Mouse (Mus musculus) limb, embryonic 14.5 days (tissue): ENCODE measurements at regions not wholly inside any gene's neighbourhood (a gene's known extent, or its start where the extent isn't known, plus 50 kb on each side); places are given as distances from the start of the nearest gene placed in this dataset.

ENCODE experiments used
- ATAC-seq: fragments of 200-750 bp; cut with Nextera tagmentation; 2 replicates; pipeline ENCODE4 v1.8.0; 2017; ENCODE audit warnings: low read depth, moderate number of reproducible peaks, moderate TSS enrichment; ENCODE audit not compliant: low FRiP score
- DNase-seq: peaks from one replicate; pipeline ENCODE4 v3.0.0-alpha.2; 2015; ENCODE audit warnings: low spot score
- H3K27ac ChIP-seq: fragments of 300-500 bp; sonication (generic); replicated peaks from 2 replicates; pipeline ENCODE4 v1.5.1; 2014; ENCODE audit warnings: low read depth, mild to moderate bottlenecking, low read length, moderate library complexity, mixed read lengths
- H3K27me3 ChIP-seq: fragments of 300-500 bp; sonication (generic); 2 replicates; pipeline ENCODE4 v1.6.1; 2014; ENCODE audit warnings: low read length, mixed read lengths; ENCODE audit not compliant: control insufficient read depth, insufficient read depth
- H3K36me3 ChIP-seq: fragments of 300-500 bp; sonication (generic); 2 replicates; pipeline ENCODE4 v1.6.1; 2014; ENCODE audit warnings: mild to moderate bottlenecking, low read length, moderate library complexity, mixed read lengths; ENCODE audit not compliant: control insufficient read depth, insufficient read depth
- H3K4me1 ChIP-seq: fragments of 300-500 bp; sonication (generic); 2 replicates; pipeline ENCODE4 v1.6.1; 2014; ENCODE audit warnings: antibody characterized with exemption, low read length, mixed read lengths; ENCODE audit not compliant: control insufficient read depth, insufficient read depth
- H3K4me2 ChIP-seq: fragments of 300-500 bp; sonication (generic); replicated peaks from 2 replicates; pipeline ENCODE4 v1.6.1; 2014; ENCODE audit warnings: low read depth, mild to moderate bottlenecking, low read length, moderate library complexity; ENCODE audit not compliant: severe bottlenecking
- H3K4me3 ChIP-seq: fragments of 300-500 bp; sonication (generic); replicated peaks from 2 replicates; pipeline ENCODE4 v1.5.1; 2014; ENCODE audit warnings: low read length
- H3K9ac ChIP-seq: fragments of 300-500 bp; sonication (generic); 2 replicates; pipeline ENCODE4 v1.6.1; 2014; ENCODE audit warnings: mild to moderate bottlenecking, low read depth, low read length, moderate library complexity; ENCODE audit not compliant: severe bottlenecking
- H3K9me3 ChIP-seq: fragments of 300-500 bp; sonication (generic); 2 replicates; pipeline ENCODE4 v1.6.1; 2016; ENCODE audit warnings: low read length; ENCODE audit not compliant: control insufficient read depth
- POLR2A ChIP-seq: fragments of 200-500 bp; IDR thresholded peaks from 2 replicates; pipeline ENCODE4 v1.8.0; 2012; ENCODE audit warnings: inconsistent platforms, mild to moderate bottlenecking, moderate library complexity, borderline replicate concordance; ENCODE audit not compliant: insufficient read depth, insufficient read length; ENCODE audit errors: extremely low read depth
- WGBS: fragments of 180-500 bp; shearing (Covaris S2); extraction: QIAGEN DNeasy Blood & Tissue Kit; methylation state at CpG from one replicate; pipeline ENCODE4 v1.1.7; 2014; 5-methylcytosine and 5-hydroxymethylcytosine counted together

GRCm38 (mm10) chr12:77756021-77756420, 438.0 kb upstream of the Gm6657 start:
- DNase-seq (no peak), ATAC-seq (no peak)
- Histone ChIP-seq H3K27ac (no peak overlapping the region), H3K9ac (no peak overlapping the region), H3K4me1 (no peaks in the 10 kb centered on the region), H3K27me3 (no peaks in the 10 kb centered on the region), H3K4me2 (no peak overlapping the region), H3K36me3 (no peaks in the 10 kb centered on the region), H3K4me3 (no peak overlapping the region), H3K9me3 (no peaks in the 10 kb centered on the region)
- 53% methylated on average over 7 of the region's 7 CpGs for WGBS
- no peak for TF ChIP-seq POLR2A

- no peaks in the 10 kb centered on the region for H3K27me3 ChIP-seq
- WGBS: 74% methylated on average over 3 of the region's 3 CpGs
- H3K27ac ChIP-seq: no peak overlapping the region
- no peak overlapping the region for H3K4me3 ChIP-seq
- DNase-seq (no peak), ATAC-seq (no peak)
- H3K4me2 ChIP-seq: no peak overlapping the region
- H3K36me3 ChIP-seq: no peaks in the 10 kb centered on the region
- H3K4me1 ChIP-seq: no peaks in the 10 kb centered on the region
- no peaks in the 10 kb centered on the region for H3K9me3 ChIP-seq
- no peak overlapping the region for H3K9ac ChIP-seq
- TF ChIP-seq POLR2A: no peak
Observed at GRCm38 (mm10) chr12:77760976-77761375, 433.1 kb upstream of the Gm6657 start.

DNA sequence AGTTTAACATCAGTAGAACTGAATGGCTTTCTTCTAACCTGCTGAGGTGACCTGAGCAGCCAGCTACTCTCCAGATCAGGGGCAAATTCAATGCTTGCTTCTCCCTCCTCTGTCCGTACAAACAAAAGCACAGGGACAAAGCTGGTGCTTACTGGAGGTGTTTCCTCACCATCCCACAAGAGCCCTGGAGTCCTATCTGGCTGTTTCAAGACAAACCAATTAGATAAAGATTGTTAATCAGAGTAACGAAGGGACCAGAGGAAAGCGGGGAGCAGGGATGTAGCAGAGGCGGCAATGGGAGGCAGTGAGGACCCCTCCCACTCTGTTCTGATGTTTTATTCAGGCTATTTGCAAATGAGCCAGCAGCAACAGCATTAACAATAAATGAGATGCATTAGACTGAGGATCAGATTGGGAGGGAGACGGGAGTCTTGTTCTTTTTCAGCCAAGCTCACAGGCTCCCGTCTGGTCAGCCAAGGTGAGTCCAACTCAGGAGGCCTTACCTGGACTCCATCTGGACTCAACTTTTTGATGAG, 418.0 kb upstream of the Gm6657 start:
- Histone ChIP-seq H3K27ac (no peak overlapping the region), H3K36me3 (no peaks in the 10 kb centered on the region), H3K4me3 (no peak overlapping the region), H3K4me2 (no peak overlapping the region), H3K4me1 (peaks cover 4% of the 10 kb centered on the region; the same call in 1 of the 2 replicates), H3K9ac (no peak overlapping the region), H3K27me3 (no peaks in the 10 kb centered on the region), H3K9me3 (no peaks in the 10 kb centered on the region)
- no peak for DNase-seq
- no peak for TF ChIP-seq POLR2A
- ATAC-seq: no peak
- WGBS: 88% methylated on average over 6 of the region's 6 CpGs

- ATAC-seq (no peak), DNase-seq (no peak)
- Histone ChIP-seq H3K4me2 (no peak overlapping the region), H3K36me3 (no peaks in the 10 kb centered on the region), H3K9ac (no peak overlapping the region), H3K4me3 (no peak overlapping the region), H3K4me1 (peaks cover 5% of the 10 kb centered on the region; the same call in 1 of the 2 replicates), H3K27me3 (no peaks in the 10 kb centered on the region), H3K9me3 (no peaks in the 10 kb centered on the region), H3K27ac (no peak overlapping the region)
- WGBS: 83% methylated on average over 8 of the region's 8 CpGs
- no peak for TF ChIP-seq POLR2A
Observed at GRCm38 (mm10) chr12:77776755-77777154, 417.3 kb upstream of the Gm6657 start.

DNA sequence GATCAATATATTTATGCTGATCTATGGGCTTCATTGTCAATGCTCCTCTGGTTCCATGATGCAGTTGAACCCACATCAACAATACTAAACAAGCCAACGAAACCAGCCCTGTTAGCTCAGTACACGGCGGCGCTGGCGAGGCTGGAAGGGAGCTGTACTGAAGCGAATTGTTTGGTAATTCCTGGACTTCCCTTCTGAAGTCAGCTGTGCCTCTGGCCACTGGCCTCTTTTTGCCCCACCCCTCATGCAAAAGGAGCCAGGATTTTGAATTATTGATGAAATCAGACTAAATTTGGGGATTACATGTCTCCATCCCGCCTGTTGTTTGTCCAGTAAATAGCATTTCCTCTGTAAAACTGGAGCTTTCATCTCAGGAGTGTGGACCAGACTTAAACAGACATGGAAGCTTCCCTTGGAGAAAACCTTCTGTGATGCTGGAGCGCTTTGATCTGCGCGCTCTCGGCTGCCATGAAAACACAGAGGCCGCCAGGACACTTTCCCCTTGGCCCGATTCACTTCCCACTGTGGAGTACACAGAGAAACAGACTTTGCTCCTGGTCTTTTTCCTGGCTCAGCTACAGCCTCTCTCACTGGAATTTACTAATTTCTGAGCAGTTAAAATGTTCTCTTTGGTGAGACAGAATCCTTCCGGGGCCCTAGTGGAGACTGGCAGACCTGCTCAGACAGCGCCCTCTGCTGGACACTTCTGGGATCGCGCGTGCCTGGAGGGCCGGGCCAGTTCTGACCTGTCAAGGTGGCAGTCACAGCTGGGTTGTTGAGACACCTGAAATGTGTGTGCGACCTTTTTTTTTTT, 412.9 kb upstream of the Gm6657 start:
- H3K9ac ChIP-seq: peak overlapping the region; percentile 28; the same call in 1 of the 2 replicates
- peak; percentile 78; the same call in 1 of the 2 replicates for ATAC-seq
- H3K4me2 ChIP-seq: peak overlapping the region; percentile 49
- H3K27me3 ChIP-seq: no peaks in the 10 kb centered on the region
- DNase-seq: peak; percentile 78
- peak overlapping the region; percentile 32 for H3K4me3 ChIP-seq
- no peaks in the 10 kb centered on the region for H3K9me3 ChIP-seq
- H3K36me3 ChIP-seq: no peaks in the 10 kb centered on the region
- TF ChIP-seq POLR2A: no peak
- no peak overlapping the region for H3K27ac ChIP-seq
- peaks cover 5% of the 10 kb centered on the region; the same call in 1 of the 2 replicates for H3K4me1 ChIP-seq
- WGBS: 22% methylated on average over 20 of the region's 20 CpGs
